Mouse (Mus musculus) heart, embryonic 11.5 days (tissue): ENCODE data around the gene Arsb. TPM values are rescaled to one million over a fixed set of nuclear protein-coding genes. Genes with fewer than 3 reads are reported as not detected.
A peak's percentile ranks its signal among the peaks of the same experiment; 100 is the strongest.

Experiments used
- ATAC-seq: fragments of 200-750 bp; cut with Nextera tagmentation; replicated peaks from 2 replicates; pipeline ENCODE4 v1.8.0; 2017; ENCODE audit warnings: moderate library complexity; ENCODE audit not compliant: insufficient number of reproducible peaks, low FRiP score, low TSS enrichment
- H3K27ac ChIP-seq: fragments of 300-500 bp; sonication (generic); 2 replicates; pipeline ENCODE4 v1.5.1; 2014; ENCODE audit warnings: mild to moderate bottlenecking, low read depth, low read length
- H3K27me3 ChIP-seq: fragments of 300-500 bp; sonication (generic); 2 replicates; pipeline ENCODE4 v1.6.1; 2014; ENCODE audit warnings: mild to moderate bottlenecking, low read length, mixed read lengths; ENCODE audit not compliant: control insufficient read depth, insufficient read depth
- H3K36me3 ChIP-seq: fragments of 300-500 bp; sonication (generic); 2 replicates; pipeline ENCODE4 v1.6.1; 2014; ENCODE audit warnings: mild to moderate bottlenecking, low read length, moderate library complexity, mixed read lengths; ENCODE audit not compliant: control insufficient read depth, insufficient read depth
- H3K4me1 ChIP-seq: fragments of 300-500 bp; sonication (generic); 2 replicates; pipeline ENCODE4 v1.6.1; 2014; ENCODE audit warnings: low read length; ENCODE audit not compliant: control insufficient read depth, insufficient read depth
- H3K4me2 ChIP-seq: fragments of 300-500 bp; sonication (generic); 2 replicates; pipeline ENCODE4 v1.6.1; 2014; ENCODE audit warnings: mild to moderate bottlenecking, moderate library complexity
- H3K4me3 ChIP-seq: fragments of 300-500 bp; sonication (generic); 2 replicates; pipeline ENCODE4 v1.5.1; 2014; ENCODE audit warnings: low read depth, low read length
- H3K9ac ChIP-seq: fragments of 300-500 bp; sonication (generic); 2 replicates; pipeline ENCODE4 v1.6.1; 2014; ENCODE audit warnings: mild to moderate bottlenecking, low read depth, low read length, moderate library complexity
- H3K9me3 ChIP-seq: fragments of 300-500 bp; sonication (generic); replicated peaks from 2 replicates; pipeline ENCODE4 v1.6.1; 2016; ENCODE audit warnings: low read length; ENCODE audit not compliant: control insufficient read depth
- WGBS: fragments of 180-500 bp; shearing (Covaris S2); extraction: QIAGEN DNeasy Blood & Tissue Kit; methylation state at CpG from one replicate; pipeline ENCODE4 v1.1.7; 2014; ENCODE audit not compliant: insufficient replicate concordance; 5-methylcytosine and 5-hydroxymethylcytosine counted together
- polyA plus RNA-seq: library from polyadenylated mRNA; unstranded; fragments of >200 nt; fragmentation: Nextera tagmentation; extraction: Ambion mirVana; gene quantifications from 2 replicates; pipeline ENCODE4 v1.2.1, GENCODE M21; 2014

The Arsb gene
- polyA plus RNA-seq, 1 experiment from 2014 or later, result 5.9 TPM

- no peaks in the 10 kb centered on the region for H3K27me3 ChIP-seq
- H3K27ac ChIP-seq, result peak overlapping the region; percentile 15; the same call in 1 of the 2 replicates
- no peak for ATAC-seq
- no peak overlapping the region for H3K4me3 ChIP-seq
- 54% methylated on average over 7 of the region's 7 CpGs for WGBS
- H3K4me1 ChIP-seq, result peaks cover 11% of the 10 kb centered on the region; the same call in 1 of the 2 replicates
- no peak overlapping the region for H3K9ac ChIP-seq
- H3K4me2 ChIP-seq, result no peak overlapping the region
- no peaks in the 10 kb centered on the region for H3K36me3 ChIP-seq
- no peaks in the 10 kb centered on the region for H3K9me3 ChIP-seq
Measured at GRCm38 (mm10) chr13:93940742-93941531, 169.5 kb downstream of the Arsb start.

GRCm38 (mm10) chr13:93950996-93951395, 179.6 kb downstream of the Arsb start:
- H3K27ac ChIP-seq, result peak overlapping the region; percentile 59; the same call in 1 of the 2 replicates
- peaks cover 18% of the 10 kb centered on the region for H3K4me1 ChIP-seq
- no peaks in the 10 kb centered on the region for H3K9me3 ChIP-seq
- 8% methylated on average over 9 of the region's 9 CpGs for WGBS
- H3K9ac ChIP-seq, result no peak overlapping the region
- ATAC-seq, result no peak
- no peaks in the 10 kb centered on the region for H3K27me3 ChIP-seq
- H3K36me3 ChIP-seq, result no peaks in the 10 kb centered on the region
- no peak overlapping the region for H3K4me3 ChIP-seq
- H3K4me2 ChIP-seq, result peak overlapping the region; percentile 32

GRCm38 (mm10) chr13:93951555-93951954, 180.1 kb downstream of the Arsb start:
- Histone ChIP-seq H3K4me2 (no peak overlapping the region), H3K27ac (peak overlapping the region; percentile 59; the same call in 1 of the 2 replicates), H3K27me3 (no peaks in the 10 kb centered on the region), H3K9ac (no peak overlapping the region), H3K4me3 (no peak overlapping the region), H3K9me3 (no peaks in the 10 kb centered on the region), H3K36me3 (no peaks in the 10 kb centered on the region), H3K4me1 (peaks cover 18% of the 10 kb centered on the region)
- 5% methylated on average over 6 of the region's 6 CpGs for WGBS
- 0 out of 2 replicates have a peak, but pooled peaks have one; percentile 35 for ATAC-seq

- 59% methylated on average over 4 of the region's 4 CpGs for WGBS
- ATAC-seq, result no peak
- Histone ChIP-seq H3K4me1 (peaks cover 18% of the 10 kb centered on the region), H3K9me3 (no peaks in the 10 kb centered on the region), H3K27me3 (no peaks in the 10 kb centered on the region), H3K27ac (no peak overlapping the region), H3K9ac (no peak overlapping the region), H3K4me2 (no peak overlapping the region), H3K36me3 (no peaks in the 10 kb centered on the region), H3K4me3 (no peak overlapping the region)
Measured at GRCm38 (mm10) chr13:93952466-93952865, 181.0 kb downstream of the Arsb start.

GRCm38 (mm10) chr13:93957907-93958306, 186.5 kb downstream of the Arsb start:
- Histone ChIP-seq H3K4me1 (no peaks in the 10 kb centered on the region), H3K27me3 (no peaks in the 10 kb centered on the region), H3K27ac (no peak overlapping the region), H3K4me3 (no peak overlapping the region), H3K4me2 (no peak overlapping the region), H3K36me3 (no peaks in the 10 kb centered on the region), H3K9me3 (no peaks in the 10 kb centered on the region), H3K9ac (no peak overlapping the region)
- 77% methylated on average over 8 of the region's 8 CpGs for WGBS
- ATAC-seq, result no peak

GRCm38 (mm10) chr13:93966271-93966670, 194.8 kb downstream of the Arsb start:
- no peak overlapping the region for H3K4me2 ChIP-seq
- H3K27me3 ChIP-seq, result no peaks in the 10 kb centered on the region
- no peak overlapping the region for H3K27ac ChIP-seq
- no peak overlapping the region for H3K4me3 ChIP-seq
- no peak overlapping the region for H3K9ac ChIP-seq
- no peak for ATAC-seq
- no peaks in the 10 kb centered on the region for H3K36me3 ChIP-seq
- H3K4me1 ChIP-seq, result no peaks in the 10 kb centered on the region
- no peaks in the 10 kb centered on the region for H3K9me3 ChIP-seq

GRCm38 (mm10) chr13:93967138-93967537, 195.7 kb downstream of the Arsb start:
- Histone ChIP-seq H3K27ac (no peak overlapping the region), H3K27me3 (no peaks in the 10 kb centered on the region), H3K4me2 (no peak overlapping the region), H3K36me3 (no peaks in the 10 kb centered on the region), H3K4me3 (no peak overlapping the region), H3K4me1 (no peaks in the 10 kb centered on the region), H3K9me3 (no peaks in the 10 kb centered on the region), H3K9ac (no peak overlapping the region)
- no peak for ATAC-seq
- WGBS, result 70% methylated on average over 9 of the region's 9 CpGs

GRCm38 (mm10) chr13:93970115-93970514, 198.7 kb downstream of the Arsb start:
- Histone ChIP-seq H3K27ac (no peak overlapping the region), H3K4me2 (no peak overlapping the region), H3K36me3 (no peaks in the 10 kb centered on the region), H3K4me3 (no peak overlapping the region), H3K9me3 (no peaks in the 10 kb centered on the region), H3K27me3 (no peaks in the 10 kb centered on the region), H3K4me1 (no peaks in the 10 kb centered on the region), H3K9ac (no peak overlapping the region)
- no peak for ATAC-seq
- WGBS, result 84% methylated on average over 5 of the region's 5 CpGs

GRCm38 (mm10) chr13:93972423-93972822, 201.0 kb downstream of the Arsb start:
- H3K36me3 ChIP-seq, result no peaks in the 10 kb centered on the region
- H3K27ac ChIP-seq, result no peak overlapping the region
- no peak overlapping the region for H3K4me2 ChIP-seq
- H3K4me3 ChIP-seq, result no peak overlapping the region
- H3K9me3 ChIP-seq, result no peaks in the 10 kb centered on the region
- H3K4me1 ChIP-seq, result no peaks in the 10 kb centered on the region
- H3K9ac ChIP-seq, result no peak overlapping the region
- 68% methylated on average over 3 of the region's 3 CpGs for WGBS
- no peak for ATAC-seq
- H3K27me3 ChIP-seq, result no peaks in the 10 kb centered on the region
